Mouse (Mus musculus) kidney, embryonic 15.5 days (tissue): Measurements from ENCODE around the gene Kazald1. TPM values are rescaled to one million over a fixed set of nuclear protein-coding genes. Genes with fewer than 3 reads are reported as not detected.

Source experiments
- ATAC-seq: fragments of 200-750 bp; cut with Nextera tagmentation; replicated peaks from 2 replicates; pipeline ENCODE4 v1.8.0; 2017; ENCODE audit warnings: moderate TSS enrichment; ENCODE audit not compliant: low FRiP score
- H3K27ac ChIP-seq: fragments of 300-500 bp; sonication (generic); 2 replicates; pipeline ENCODE4 v1.5.1; 2015; ENCODE audit warnings: mild to moderate bottlenecking, inconsistent platforms
- H3K27me3 ChIP-seq: fragments of 300-500 bp; sonication (generic); 2 replicates; pipeline ENCODE4 v1.6.1; 2015; ENCODE audit warnings: inconsistent platforms
- H3K36me3 ChIP-seq: fragments of 300-500 bp; sonication (generic); 2 replicates; pipeline ENCODE4 v1.6.1; 2015; ENCODE audit warnings: inconsistent platforms
- H3K4me1 ChIP-seq: fragments of 300-500 bp; sonication (generic); 2 replicates; pipeline ENCODE4 v1.6.1; 2015; ENCODE audit warnings: inconsistent platforms
- H3K4me2 ChIP-seq: fragments of 300-500 bp; sonication (generic); 2 replicates; pipeline ENCODE4 v1.6.1; 2015; ENCODE audit warnings: moderate library complexity, mild to moderate bottlenecking, inconsistent platforms
- H3K4me3 ChIP-seq: fragments of 300-500 bp; sonication (generic); replicated peaks from 2 replicates; pipeline ENCODE4 v1.5.1; 2015; ENCODE audit warnings: mild to moderate bottlenecking, inconsistent platforms
- H3K9ac ChIP-seq: fragments of 300-500 bp; sonication (generic); 2 replicates; pipeline ENCODE4 v1.6.1; 2015; ENCODE audit warnings: mild to moderate bottlenecking, inconsistent platforms
- H3K9me3 ChIP-seq: fragments of 300-500 bp; sonication (generic); replicated peaks from 2 replicates; pipeline ENCODE4 v1.6.1; 2016; ENCODE audit warnings: inconsistent platforms
- WGBS: fragments of 180-500 bp; shearing (Covaris S2); methylation state at CpG from one replicate; pipeline ENCODE4 v1.1.7; 2015; ENCODE audit warnings: mixed read lengths; 5-methylcytosine and 5-hydroxymethylcytosine counted together
- polyA plus RNA-seq: library from polyadenylated mRNA; unstranded; fragments of >200 nt; fragmentation: Nextera tagmentation; extraction: Ambion mirVana; gene quantifications from 2 replicates; pipeline ENCODE4 v1.2.1, GENCODE M21; 2015

Kazald1 gene
- polyA plus RNA-seq, 1 experiment from 2014 or later, result 13.3 TPM

- no peak overlapping the region for H3K4me2 ChIP-seq
- peaks cover 80% of the 10 kb centered on the region for H3K27me3 ChIP-seq
- no peak for ATAC-seq
- H3K9ac ChIP-seq, result no peak overlapping the region
- H3K9me3 ChIP-seq, result no peaks in the 10 kb centered on the region
- H3K27ac ChIP-seq, result no peak overlapping the region
- 71% methylated on average over 7 of the region's 7 CpGs for WGBS
- no peak overlapping the region for H3K4me3 ChIP-seq
- peaks cover 9% of the 10 kb centered on the region; the same call in 1 of the 2 replicates for H3K4me1 ChIP-seq
- no peaks in the 10 kb centered on the region for H3K36me3 ChIP-seq
Measured at GRCm38 (mm10) chr19:45067758-45068510, 7.1 kb upstream of the Kazald1 start.

- peaks cover 44% of the 10 kb centered on the region for H3K4me1 ChIP-seq
- H3K27ac ChIP-seq, result peak overlapping the region; percentile 96
- no peaks in the 10 kb centered on the region for H3K9me3 ChIP-seq
- peak overlapping the region; percentile 76 for H3K9ac ChIP-seq
- WGBS, result 8% methylated on average over 20 of the region's 20 CpGs
- 0 out of 2 replicates have a peak, but pooled peaks have one; percentile 27 for ATAC-seq
- H3K4me2 ChIP-seq, result peak overlapping the region; percentile 96
- peaks cover 63% of the 10 kb centered on the region for H3K27me3 ChIP-seq
- H3K36me3 ChIP-seq, result no peaks in the 10 kb centered on the region
- H3K4me3 ChIP-seq, result peak overlapping the region; percentile 62
Measured at GRCm38 (mm10) chr19:45073871-45074542, 1.0 kb upstream of the Kazald1 start.

GRCm38 (mm10) chr19:45075323-45076035 lies 438 bp downstream of the Kazald1 start:
- Histone ChIP-seq H3K36me3 (no peaks in the 10 kb centered on the region), H3K4me2 (peak overlapping the region; percentile 96), H3K9ac (peak overlapping the region; percentile 76), H3K4me3 (peak overlapping the region; percentile 62), H3K9me3 (no peaks in the 10 kb centered on the region), H3K27ac (peak overlapping the region; percentile 96), H3K4me1 (peaks cover 59% of the 10 kb centered on the region), H3K27me3 (peaks cover 63% of the 10 kb centered on the region)
- WGBS, result under 1% methylated on average over 32 of the region's 32 CpGs
- peak; percentile 26 for ATAC-seq

- ATAC-seq, result no peak
- peaks cover 65% of the 10 kb centered on the region for H3K4me1 ChIP-seq
- no peaks in the 10 kb centered on the region for H3K36me3 ChIP-seq
- H3K9ac ChIP-seq, result peak overlapping the region; percentile 76; the same call in 1 of the 2 replicates
- H3K27me3 ChIP-seq, result peaks cover 65% of the 10 kb centered on the region
- no peak overlapping the region for H3K27ac ChIP-seq
- no peaks in the 10 kb centered on the region for H3K9me3 ChIP-seq
- peak overlapping the region; percentile 62 for H3K4me3 ChIP-seq
- 7% methylated on average over 17 of the region's 17 CpGs for WGBS
- peak overlapping the region; percentile 96 for H3K4me2 ChIP-seq
Measured at GRCm38 (mm10) chr19:45076036-45076575, 1.1 kb downstream of the Kazald1 start.

GRCm38 (mm10) chr19:45076586-45077510 lies 1.8 kb downstream of the Kazald1 start:
- peak overlapping the region; percentile 62 for H3K4me3 ChIP-seq
- H3K4me1 ChIP-seq, result peaks cover 66% of the 10 kb centered on the region
- peak overlapping the region; percentile 96 for H3K4me2 ChIP-seq
- H3K27me3 ChIP-seq, result peaks cover 68% of the 10 kb centered on the region
- no peaks in the 10 kb centered on the region for H3K9me3 ChIP-seq
- under 1% methylated on average over 62 of the region's 62 CpGs for WGBS
- H3K9ac ChIP-seq, result peak overlapping the region; percentile 8; the same call in 1 of the 2 replicates
- no peaks in the 10 kb centered on the region for H3K36me3 ChIP-seq
- peak overlapping the region; percentile 38; the same call in 1 of the 2 replicates for H3K27ac ChIP-seq
- ATAC-seq, result no peak

- peak overlapping the region; percentile 96 for H3K4me2 ChIP-seq
- 6% methylated on average over 20 of the region's 20 CpGs for WGBS
Measured at GRCm38 (mm10) chr19:45077742-45078645, 3.0 kb downstream of the Kazald1 start.

GRCm38 (mm10) chr19:45078971-45079764 lies 4.1 kb downstream of the Kazald1 start:
- Histone ChIP-seq H3K4me3 (peak overlapping the region; percentile 31), H3K27me3 (peaks cover 89% of the 10 kb centered on the region), H3K4me1 (peaks cover 63% of the 10 kb centered on the region), H3K36me3 (no peaks in the 10 kb centered on the region), H3K9me3 (no peaks in the 10 kb centered on the region), H3K9ac (0 out of 2 replicates have a peak overlapping the region, but pooled peaks have one; percentile 37), H3K4me2 (peak overlapping the region; percentile 60), H3K27ac (peak overlapping the region; percentile 28)
- WGBS, result 8% methylated on average over 17 of the region's 17 CpGs
- 0 out of 2 replicates have a peak, but pooled peaks have one; percentile 15 for ATAC-seq

More at GRCm38 (mm10) chr19:45077742-45078645, 3.0 kb downstream of the Kazald1 start:
- Histone ChIP-seq H3K4me1 (peaks cover 66% of the 10 kb centered on the region), H3K27me3 (peaks cover 77% of the 10 kb centered on the region), H3K9ac (no peak overlapping the region), H3K27ac (peak overlapping the region; percentile 4; the same call in 1 of the 2 replicates), H3K36me3 (no peaks in the 10 kb centered on the region), H3K4me3 (no peak overlapping the region), H3K9me3 (no peaks in the 10 kb centered on the region)
- no peak for ATAC-seq

- H3K27ac ChIP-seq, result peak overlapping the region; percentile 28
- peak overlapping the region; percentile 37; the same call in 1 of the 2 replicates for H3K9ac ChIP-seq
- peak overlapping the region; percentile 31 for H3K4me3 ChIP-seq
- 0 out of 2 replicates have a peak, but pooled peaks have one; percentile 17 for ATAC-seq
- peak overlapping the region; percentile 60 for H3K4me2 ChIP-seq
- peaks cover 63% of the 10 kb centered on the region for H3K4me1 ChIP-seq
- H3K36me3 ChIP-seq, result no peaks in the 10 kb centered on the region
- peaks cover 97% of the 10 kb centered on the region for H3K27me3 ChIP-seq
- H3K9me3 ChIP-seq, result no peaks in the 10 kb centered on the region
- under 1% methylated on average over 45 of the region's 45 CpGs for WGBS
Measured at GRCm38 (mm10) chr19:45079769-45080515, 4.9 kb downstream of the Kazald1 start.

GRCm38 (mm10) chr19:45080711-45081110 lies 5.7 kb downstream of the Kazald1 start:
- no peak for ATAC-seq
- no peaks in the 10 kb centered on the region for H3K36me3 ChIP-seq
- WGBS, result 1% methylated on average over 17 of the region's 17 CpGs
- H3K4me2 ChIP-seq, result peak overlapping the region; percentile 60
- H3K4me1 ChIP-seq, result peaks cover 58% of the 10 kb centered on the region
- H3K9ac ChIP-seq, result 0 out of 2 replicates have a peak overlapping the region, but pooled peaks have one; percentile 37
- no peak overlapping the region for H3K27ac ChIP-seq
- no peaks in the 10 kb centered on the region for H3K9me3 ChIP-seq
- H3K4me3 ChIP-seq, result peak overlapping the region; percentile 31
- peaks cover 100% of the 10 kb centered on the region for H3K27me3 ChIP-seq
